Comparison of ENCODE assay signal across 27 mouse cellular contexts in genomic region chr1:184951758-184952157, GRCm38 (mm10). TPM values are rescaled to one million over a fixed set of nuclear protein-coding genes. Genes with fewer than 3 reads are reported as not detected.
DNase-seq lines count a peak whose midpoint lies in the region; ATAC-seq and TF ChIP-seq lines count a peak whose summit lies in the region.
"Had no signal": no experiment of that assay in that cellular context is flagged by ENCODE, and none has a peak within 500 bp of the region (broad histone marks: within the 10 kb centered on the region; RNA-seq: fewer than 3 reads in every experiment).

No protein-coding gene starts in this region.

- no peaks in the 10 kb centered on the region for H3K27me3 ChIP-seq in intestine, embryonic 15.5 days (replicated peaks)
- H3K27me3 ChIP-seq in cerebellum, adult 2 months (ENCODE audit: control insufficient read depth, insufficient read depth, low read length): no peaks in the 10 kb centered on the region
- H3K27me3 ChIP-seq: embryonic facial prominence, embryonic 15.5 days; hindbrain, embryonic 13.5 days had no signal

- DNase-seq in frontal cortex, postnatal 14 days (ENCODE audit: low spot score in 2 of 2): no peak
- DNase-seq in brain, adult 2 months (ENCODE audit: low read depth, low spot score): peak; percentile 23
- DNase-seq in yolk sac, embryonic 10.5 days (ENCODE audit: low spot score): peak; percentile 66
- no peak for DNase-seq in adrenal gland, adult 8-10 months
- no peak for DNase-seq in cerebellum, adult 2 months
- DNase-seq: adrenal gland, adult 2 months; adrenal gland, postnatal 25 days; B cell, adult 2 months; cerebellum, adult 18-20 months; cerebellum, postnatal 10 days; cerebellum, postnatal 36 days; embryo, embryonic 11 days; forebrain, postnatal 0 days; gastrocnemius, postnatal 10 days; gastrocnemius, postnatal 36 days; heart, postnatal 36 days; kidney, adult 18-20 months had no signal

- 34% methylated on average over 5 of the region's 5 CpGs for WGBS in intestine, embryonic 15.5 days
- WGBS in cerebellum, adult 2 months: 68% methylated on average over 5 of the region's 5 CpGs

- 0 out of 2 replicates have a peak overlapping the region, but pooled peaks have one; percentile 27 for H3K27ac ChIP-seq in intestine, embryonic 15.5 days
- H3K27ac ChIP-seq in cerebellum, adult 2 months (ENCODE audit: insufficient read depth, low read length): no peak overlapping the region
- H3K27ac ChIP-seq: embryonic facial prominence, embryonic 15.5 days; hindbrain, embryonic 10.5 days; hindbrain, embryonic 13.5 days had no signal

- TF ChIP-seq CTCF in cerebellum, adult 2 months (IDR thresholded peaks at IDR 0.05; ENCODE audit: borderline replicate concordance, insufficient read depth, low read depth, low read length): no peak

- H3K9ac ChIP-seq in intestine, embryonic 15.5 days: no peak overlapping the region
- H3K9ac ChIP-seq: embryonic facial prominence, embryonic 15.5 days; forebrain, postnatal 0 days; hindbrain, embryonic 13.5 days had no signal

- TF ChIP-seq POLR2A in cerebellum, adult 2 months (IDR thresholded peaks at IDR 0.05; ENCODE audit: borderline replicate concordance, insufficient read depth, low read length): no peak

- H3K4me3 ChIP-seq in intestine, embryonic 15.5 days (replicated peaks): no peak overlapping the region
- no peak overlapping the region for H3K4me3 ChIP-seq in cerebellum, adult 2 months (replicated peaks; ENCODE audit: insufficient read depth, low read depth, low read length)
- H3K4me3 ChIP-seq: embryonic facial prominence, embryonic 15.5 days; hindbrain, embryonic 10.5 days; hindbrain, embryonic 13.5 days had no signal

- no peaks in the 10 kb centered on the region for H3K9me3 ChIP-seq in intestine, embryonic 15.5 days
- H3K9me3 ChIP-seq: embryonic facial prominence, embryonic 15.5 days had no signal

- ATAC-seq in frontal cortex, adult (ENCODE audit: low TSS enrichment): peak; percentile 61
- peak; percentile 85 for ATAC-seq in intestine, embryonic 15.5 days
- ATAC-seq: forebrain, embryonic 14.5 days; forebrain, postnatal 0 days; hindbrain, embryonic 16.5 days had no signal

- no peak overlapping the region for H3K4me2 ChIP-seq in intestine, embryonic 15.5 days (replicated peaks)
- H3K4me2 ChIP-seq: embryonic facial prominence, embryonic 15.5 days; heart, embryonic 11.5 days; hindbrain, embryonic 13.5 days had no signal

- H3K4me1 ChIP-seq in intestine, embryonic 15.5 days (replicated peaks): peaks cover 4% of the 10 kb centered on the region; the same call in 1 of the 2 replicates
- no peaks in the 10 kb centered on the region for H3K4me1 ChIP-seq in cerebellum, adult 2 months (ENCODE audit: control insufficient read depth, insufficient read depth, low read length)
- H3K4me1 ChIP-seq: embryonic facial prominence, embryonic 15.5 days; hindbrain, embryonic 10.5 days; hindbrain, embryonic 13.5 days had no signal

- no peaks in the 10 kb centered on the region for H3K36me3 ChIP-seq in intestine, embryonic 15.5 days
- H3K36me3 ChIP-seq: embryonic facial prominence, embryonic 15.5 days had no signal

RNA-seq across cellular contexts. Expression of gene Mark1, which starts 47.6 kb away (rescaled TPM):
- polyA plus RNA-seq in intestine, embryonic 15.5 days (2015; fragmentation: Nextera tagmentation; extraction: Ambion mirVana): 2.7 and 2.8 TPM in 2 replicates
- 10 to 100 TPM in 1 of 4 experiments, 1 to 10 TPM in 3; 5.2 to 10.7 (median 8.5) TPM for total RNA-seq in adrenal gland, adult 8-10 months (2022)
- polyA plus RNA-seq in cerebellum, adult 2 months (2012; rRNA removed): 31.0 and 32.2 TPM in 2 replicates
- total RNA-seq: granulocyte monocyte progenitor cell, adult 5-6 weeks; MEL had no signal

Comparison
In these comparisons a context has a peak if more than half of its experiments do, and no peak if none do; other contexts are left out.
1. DNase-seq: peak in brain, adult 2 months (single experiment) and yolk sac, embryonic 10.5 days (single experiment); none in frontal cortex, postnatal 14 days (0 of 2), adrenal gland, adult 8-10 months (single experiment) and cerebellum, adult 2 months (0 of 2).